Mouse (Mus musculus): ENCODE data around the gene Gng8.

DNA sequence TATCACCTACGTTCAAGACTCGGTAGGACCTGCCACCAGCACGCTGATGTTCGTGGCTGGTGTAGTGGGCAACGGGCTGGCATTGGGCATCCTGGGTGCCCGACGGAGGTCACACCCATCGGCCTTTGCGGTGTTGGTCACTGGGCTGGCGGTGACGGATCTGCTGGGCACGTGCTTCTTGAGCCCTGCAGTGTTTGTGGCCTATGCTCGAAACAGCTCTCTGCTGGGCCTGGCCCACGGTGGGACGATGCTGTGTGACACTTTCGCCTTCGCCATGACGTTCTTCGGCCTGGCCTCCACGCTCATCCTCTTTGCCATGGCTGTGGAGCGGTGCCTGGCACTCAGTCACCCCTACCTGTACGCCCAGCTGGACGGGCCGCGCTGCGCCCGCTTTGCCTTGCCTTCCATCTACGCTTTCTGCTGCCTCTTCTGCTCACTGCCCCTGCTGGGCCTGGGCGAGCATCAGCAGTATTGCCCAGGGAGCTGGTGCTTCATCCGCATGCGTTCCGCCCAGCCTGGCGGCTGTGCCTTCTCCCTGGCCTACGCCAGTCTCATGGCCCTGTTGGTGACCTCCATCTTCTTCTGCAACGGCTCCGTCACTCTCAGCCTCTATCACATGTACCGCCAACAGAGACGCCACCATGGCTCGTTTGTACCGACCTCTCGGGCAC is 15.4 kb downstream of the Gng8 start:
- no peak for TF ChIP-seq CTCF (IDR thresholded peaks at IDR 0.05; ENCODE audit: low read depth, low read length)
- TF ChIP-seq GATA1 (IDR thresholded peaks at IDR 0.05; ENCODE audit: borderline replicate concordance, low read length): no peak

Measured in G1E (cell line).